Mouse (Mus musculus): ENCODE results near the gene Nudt11. TPM values are rescaled to one million over a fixed set of nuclear protein-coding genes. Genes with fewer than 3 reads are reported as not detected.

Nudt11 gene
- total and polyA plus RNA-seq, 2 experiments = 0.09 to 0.11 TPM

- TF ChIP-seq POLR2A (IDR thresholded peaks at IDR 0.05; ENCODE audit: extremely low read depth, insufficient read depth, low read length) (no peak), CTCF (IDR thresholded peaks at IDR 0.05; ENCODE audit: low read depth, low read length) (no peak)
- Histone ChIP-seq H3K27me3 (ENCODE audit: control insufficient read depth, insufficient read depth, low read length) (0 out of 2 replicates have a peak, but pooled peaks cover 2% of the 10 kb centered on the region), H3K9ac (ENCODE audit: low read depth, low read length) (no peak overlapping the region), H3K36me3 (ENCODE audit: control insufficient read depth, insufficient read depth, low read length) (no peaks in the 10 kb centered on the region), H3K4me3 (ENCODE audit: insufficient read depth, low read depth, low read length) (no peak overlapping the region), H3K79me2 (ENCODE audit: control insufficient read depth, insufficient read depth, low read length) (no peaks in the 10 kb centered on the region), H3K4me1 (ENCODE audit: control insufficient read depth, insufficient read depth, low read length) (no peaks in the 10 kb centered on the region), H3K27ac (replicated peaks; ENCODE audit: insufficient read depth, low read depth, low read length) (no peak overlapping the region)
- DNase-seq (ENCODE audit: extremely low read depth, low read depth, low spot score) = no peak
- WGBS = 3% methylated on average over 28 of the region's 30 CpGs
Measured at GRCm38 (mm10) chrX:6091996-6092757, 44.9 kb downstream of the Nudt11 start.

Other genes starting within 250 kb of the Nudt11 start
- not detected in 2 replicates for gene AU022751, start 36.0 kb downstream of the Nudt11 start, total RNA-seq (2014; rRNA removed)
- gene AU022751, start 36.0 kb downstream of the Nudt11 start, polyA plus RNA-seq (2012; rRNA removed) = not detected in 2 replicates
- 0.13 TPM in 1 of 2 replicates, not detected in the other for gene Nudt10, start 125.6 kb downstream of the Nudt11 start, total RNA-seq (2014; rRNA removed)
- gene Nudt10, start 125.6 kb downstream of the Nudt11 start, polyA plus RNA-seq (2012; rRNA removed) = not detected in 2 replicates

All from liver, adult 2 months (tissue).